Mouse (Mus musculus): Measurements from ENCODE around the gene Pfkfb3. TPM values are rescaled to one million over a fixed set of nuclear protein-coding genes. Genes with fewer than 3 reads are reported as not detected.

Gene Pfkfb3
- polyA plus RNA-seq, 1 experiment from 2014 or later, result 16.1 TPM

- 1% methylated on average over 15 of the region's 15 CpGs for WGBS
- peak overlapping the region; percentile 98 for H3K27ac ChIP-seq (ENCODE audit: low read length)
- H3K9ac ChIP-seq (ENCODE audit: low read length), result peak overlapping the region; percentile 86
- no peaks in the 10 kb centered on the region for H3K27me3 ChIP-seq (ENCODE audit: control insufficient read depth, insufficient read depth, low read length)
- 0 out of 2 replicates have a peak, but pooled peaks cover 3% of the 10 kb centered on the region for H3K36me3 ChIP-seq (ENCODE audit: control insufficient read depth, insufficient read depth, low read length)
- peak; percentile 1; the same call in 1 of the 2 replicates for ATAC-seq (ENCODE audit: insufficient read depth, low FRiP score)
- peak overlapping the region; percentile 98 for H3K4me2 ChIP-seq (ENCODE audit: low read depth, low read length)
- H3K9me3 ChIP-seq (replicated peaks; ENCODE audit: control insufficient read depth, low read length), result no peaks in the 10 kb centered on the region
- peaks cover 16% of the 10 kb centered on the region for H3K4me1 ChIP-seq (ENCODE audit: control insufficient read depth, insufficient read depth, low read length)
- peak overlapping the region; percentile 72 for H3K4me3 ChIP-seq (replicated peaks; ENCODE audit: low read length)
These were observed 51.6 kb downstream of the Pfkfb3 start for GRCm38 (mm10) chr2:11502255-11502765.

- ATAC-seq (ENCODE audit: insufficient read depth, low FRiP score), result peak; percentile 78
- peak overlapping the region; percentile 86 for H3K9ac ChIP-seq (ENCODE audit: low read length)
- peak overlapping the region; percentile 98 for H3K27ac ChIP-seq (ENCODE audit: low read length)
- H3K9me3 ChIP-seq (replicated peaks; ENCODE audit: control insufficient read depth, low read length), result no peaks in the 10 kb centered on the region
- H3K4me3 ChIP-seq (replicated peaks; ENCODE audit: low read length), result peak overlapping the region; percentile 72
- H3K4me1 ChIP-seq (ENCODE audit: control insufficient read depth, insufficient read depth, low read length), result peaks cover 16% of the 10 kb centered on the region
- 0% methylated on average over 76 of the region's 76 CpGs for WGBS
- peak overlapping the region; percentile 98 for H3K4me2 ChIP-seq (ENCODE audit: low read depth, low read length)
- H3K36me3 ChIP-seq (ENCODE audit: control insufficient read depth, insufficient read depth, low read length), result 0 out of 2 replicates have a peak, but pooled peaks cover 3% of the 10 kb centered on the region
- no peaks in the 10 kb centered on the region for H3K27me3 ChIP-seq (ENCODE audit: control insufficient read depth, insufficient read depth, low read length)
These were observed 52.3 kb downstream of the Pfkfb3 start for GRCm38 (mm10) chr2:11501301-11502254.

- Histone ChIP-seq H3K27me3 (ENCODE audit: control insufficient read depth, insufficient read depth, low read length) (no peaks in the 10 kb centered on the region), H3K4me1 (ENCODE audit: control insufficient read depth, insufficient read depth, low read length) (peaks cover 16% of the 10 kb centered on the region), H3K9me3 (replicated peaks; ENCODE audit: control insufficient read depth, low read length) (no peaks in the 10 kb centered on the region), H3K4me3 (replicated peaks; ENCODE audit: low read length) (peak overlapping the region; percentile 72), H3K4me2 (ENCODE audit: low read depth, low read length) (peak overlapping the region; percentile 98), H3K36me3 (ENCODE audit: control insufficient read depth, insufficient read depth, low read length) (0 out of 2 replicates have a peak, but pooled peaks cover 3% of the 10 kb centered on the region), H3K9ac (ENCODE audit: low read length) (peak overlapping the region; percentile 86), H3K27ac (ENCODE audit: low read length) (peak overlapping the region; percentile 98)
- WGBS, result 7% methylated on average over 8 of the region's 8 CpGs
- ATAC-seq (ENCODE audit: insufficient read depth, low FRiP score), result no peak
These were observed 53.2 kb downstream of the Pfkfb3 start for GRCm38 (mm10) chr2:11500666-11501065.

- no peak for ATAC-seq (ENCODE audit: insufficient read depth, low FRiP score)
These were observed 57.3 kb downstream of the Pfkfb3 start for GRCm38 (mm10) chr2:11496601-11497031.

GRCm38 (mm10) chr2:11494841-11495255, 59.0 kb downstream of the Pfkfb3 start:
- Histone ChIP-seq H3K27me3 (ENCODE audit: control insufficient read depth, insufficient read depth, low read length) (no peaks in the 10 kb centered on the region), H3K4me1 (ENCODE audit: control insufficient read depth, insufficient read depth, low read length) (peaks cover 1% of the 10 kb centered on the region; the same call in 1 of the 2 replicates), H3K9me3 (replicated peaks; ENCODE audit: control insufficient read depth, low read length) (no peaks in the 10 kb centered on the region), H3K4me3 (replicated peaks; ENCODE audit: low read length) (no peak overlapping the region), H3K27ac (ENCODE audit: low read length) (no peak overlapping the region), H3K9ac (ENCODE audit: low read length) (no peak overlapping the region), H3K36me3 (ENCODE audit: control insufficient read depth, insufficient read depth, low read length) (peaks cover 32% of the 10 kb centered on the region), H3K4me2 (ENCODE audit: low read depth, low read length) (no peak overlapping the region)
- no peak for ATAC-seq (ENCODE audit: insufficient read depth, low FRiP score)
- 62% methylated on average over 7 of the region's 7 CpGs for WGBS

More at GRCm38 (mm10) chr2:11496601-11497031, 57.3 kb downstream of the Pfkfb3 start:
- Histone ChIP-seq H3K4me3 (replicated peaks; ENCODE audit: low read length) (no peak overlapping the region), H3K27me3 (ENCODE audit: control insufficient read depth, insufficient read depth, low read length) (no peaks in the 10 kb centered on the region), H3K36me3 (ENCODE audit: control insufficient read depth, insufficient read depth, low read length) (peaks cover 25% of the 10 kb centered on the region), H3K27ac (ENCODE audit: low read length) (no peak overlapping the region), H3K9ac (ENCODE audit: low read length) (no peak overlapping the region), H3K9me3 (replicated peaks; ENCODE audit: control insufficient read depth, low read length) (no peaks in the 10 kb centered on the region), H3K4me1 (ENCODE audit: control insufficient read depth, insufficient read depth, low read length) (peaks cover 9% of the 10 kb centered on the region), H3K4me2 (ENCODE audit: low read depth, low read length) (no peak overlapping the region)
- 78% methylated on average over 3 of the region's 3 CpGs for WGBS

GRCm38 (mm10) chr2:11492855-11493254, 61.0 kb downstream of the Pfkfb3 start:
- Histone ChIP-seq H3K9me3 (replicated peaks; ENCODE audit: control insufficient read depth, low read length) (no peaks in the 10 kb centered on the region), H3K4me1 (ENCODE audit: control insufficient read depth, insufficient read depth, low read length) (no peaks in the 10 kb centered on the region), H3K9ac (ENCODE audit: low read length) (no peak overlapping the region), H3K27me3 (ENCODE audit: control insufficient read depth, insufficient read depth, low read length) (no peaks in the 10 kb centered on the region), H3K4me3 (replicated peaks; ENCODE audit: low read length) (no peak overlapping the region), H3K27ac (ENCODE audit: low read length) (no peak overlapping the region), H3K4me2 (ENCODE audit: low read depth, low read length) (no peak overlapping the region), H3K36me3 (ENCODE audit: control insufficient read depth, insufficient read depth, low read length) (peaks cover 31% of the 10 kb centered on the region)
- ATAC-seq (ENCODE audit: insufficient read depth, low FRiP score), result no peak
- WGBS, result 93% methylated on average over 5 of the region's 5 CpGs

- Histone ChIP-seq H3K27me3 (ENCODE audit: control insufficient read depth, insufficient read depth, low read length) (no peaks in the 10 kb centered on the region), H3K4me1 (ENCODE audit: control insufficient read depth, insufficient read depth, low read length) (no peaks in the 10 kb centered on the region), H3K4me2 (ENCODE audit: low read depth, low read length) (no peak overlapping the region), H3K9me3 (replicated peaks; ENCODE audit: control insufficient read depth, low read length) (no peaks in the 10 kb centered on the region), H3K4me3 (replicated peaks; ENCODE audit: low read length) (no peak overlapping the region), H3K36me3 (ENCODE audit: control insufficient read depth, insufficient read depth, low read length) (peaks cover 31% of the 10 kb centered on the region), H3K9ac (ENCODE audit: low read length) (no peak overlapping the region), H3K27ac (ENCODE audit: low read length) (no peak overlapping the region)
- WGBS, result 89% methylated on average over 3 of the region's 3 CpGs
- ATAC-seq (ENCODE audit: insufficient read depth, low FRiP score), result no peak
These were observed 62.4 kb downstream of the Pfkfb3 start for GRCm38 (mm10) chr2:11491471-11491870.

GRCm38 (mm10) chr2:11490554-11490953, 63.3 kb downstream of the Pfkfb3 start:
- Histone ChIP-seq H3K36me3 (ENCODE audit: control insufficient read depth, insufficient read depth, low read length) (peaks cover 36% of the 10 kb centered on the region), H3K9ac (ENCODE audit: low read length) (no peak overlapping the region), H3K4me3 (replicated peaks; ENCODE audit: low read length) (no peak overlapping the region), H3K4me1 (ENCODE audit: control insufficient read depth, insufficient read depth, low read length) (no peaks in the 10 kb centered on the region), H3K4me2 (ENCODE audit: low read depth, low read length) (no peak overlapping the region), H3K27ac (ENCODE audit: low read length) (no peak overlapping the region), H3K27me3 (ENCODE audit: control insufficient read depth, insufficient read depth, low read length) (no peaks in the 10 kb centered on the region), H3K9me3 (replicated peaks; ENCODE audit: control insufficient read depth, low read length) (no peaks in the 10 kb centered on the region)
- whole genome bisulfite sequencing, result 87% methylated on average over 4 of the region's 4 CpGs
- ATAC-seq (ENCODE audit: insufficient read depth, low FRiP score), result no peak

GRCm38 (mm10) chr2:11483226-11483625, 70.7 kb downstream of the Pfkfb3 start:
- ATAC-seq (ENCODE audit: insufficient read depth, low FRiP score), result no peak
- H3K4me1 ChIP-seq (ENCODE audit: control insufficient read depth, insufficient read depth, low read length), result no peaks in the 10 kb centered on the region
- H3K27me3 ChIP-seq (ENCODE audit: control insufficient read depth, insufficient read depth, low read length), result no peaks in the 10 kb centered on the region
- H3K9ac ChIP-seq (ENCODE audit: low read length), result no peak overlapping the region
- H3K9me3 ChIP-seq (replicated peaks; ENCODE audit: control insufficient read depth, low read length), result no peaks in the 10 kb centered on the region
- no peak overlapping the region for H3K4me3 ChIP-seq (replicated peaks; ENCODE audit: low read length)
- H3K4me2 ChIP-seq (ENCODE audit: low read depth, low read length), result no peak overlapping the region
- WGBS, result 91% methylated on average over 4 of the region's 4 CpGs
- H3K36me3 ChIP-seq (ENCODE audit: control insufficient read depth, insufficient read depth, low read length), result peaks cover 34% of the 10 kb centered on the region
- H3K27ac ChIP-seq (ENCODE audit: low read length), result no peak overlapping the region

Measured in stomach, embryonic 16.5 days (tissue).